Mouse (Mus musculus) E14TG2a.4 (cell line): ENCODE results near the gene Senp2.

Experiments
- CTCF ChIP-seq: conservative IDR thresholded peaks from 2 replicates; pipeline ENCODE4 v1.5.1; 2014; ENCODE audit warnings: low read length
- POU5F1 ChIP-seq: IDR thresholded peaks from 2 replicates; pipeline ENCODE4 v1.6.1; 2014; ENCODE audit warnings: low read length, borderline replicate concordance

- TF ChIP-seq CTCF (no peak), POU5F1 (peak; percentile 57; the same call in 1 of the 2 replicates)
These were observed 14.0 kb upstream of the Senp2 start, which contains the start of gene Liph for GRCm38 (mm10) chr16:21995304-21995703.
